Mouse (Mus musculus): ENCODE measurements around the gene Edc3.
A peak's percentile ranks its signal among the peaks of the same experiment; 100 is the strongest.

The Edc3 gene

GRCm38 (mm10) chr9:57708068-57708719 lies at the start of gene Edc3:
Gene Edc3, plus strand, starts transcription at chr9:57708540.
- peak; percentile 85 for DNase-seq

GRCm38 (mm10) chr9:57658970-57659369 lies 49.4 kb upstream of the Edc3 start:
- DNase-seq = no peak

GRCm38 (mm10) chr9:57659774-57660173 lies 48.6 kb upstream of the Edc3 start:
- peak; percentile 81 for DNase-seq

GRCm38 (mm10) chr9:57660501-57660900 lies 47.8 kb upstream of the Edc3 start:
- no peak for DNase-seq

- DNase-seq = no peak
Observed at GRCm38 (mm10) chr9:57661552-57661951, 46.8 kb upstream of the Edc3 start.

- DNase-seq = no peak
Observed at GRCm38 (mm10) chr9:57664616-57665015, 43.7 kb upstream of the Edc3 start.

GRCm38 (mm10) chr9:57666536-57666935 lies 41.8 kb upstream of the Edc3 start:
- no peak for DNase-seq

GRCm38 (mm10) chr9:57667136-57667535 lies 41.2 kb upstream of the Edc3 start:
- DNase-seq = no peak

GRCm38 (mm10) chr9:57667817-57668216 lies 40.5 kb upstream of the Edc3 start:
- no peak for DNase-seq

- no peak for DNase-seq
Observed at GRCm38 (mm10) chr9:57668277-57668676, 40.1 kb upstream of the Edc3 start.

GRCm38 (mm10) chr9:57669566-57669965 lies 38.8 kb upstream of the Edc3 start:
- no peak for DNase-seq

- DNase-seq = no peak
Observed at GRCm38 (mm10) chr9:57671037-57671436, 37.3 kb upstream of the Edc3 start.

- DNase-seq = no peak
Observed at GRCm38 (mm10) chr9:57671500-57671899, 36.8 kb upstream of the Edc3 start.

- no peak for DNase-seq
Observed at GRCm38 (mm10) chr9:57681411-57681810, 26.9 kb upstream of the Edc3 start.

- DNase-seq = no peak
Observed at GRCm38 (mm10) chr9:57683520-57683919, 24.8 kb upstream of the Edc3 start, which contains the start of gene Cyp1a2. Gene Cyp1a2, minus strand, starts transcription at chr9:57683703.

- no peak for DNase-seq
Observed at GRCm38 (mm10) chr9:57686011-57686410, 22.3 kb upstream of the Edc3 start.

- DNase-seq = no peak
Observed at GRCm38 (mm10) chr9:57687751-57688150, 20.6 kb upstream of the Edc3 start, which contains the start of gene Cyp1a1. Gene Cyp1a1, plus strand, starts transcription at chr9:57687928.

GRCm38 (mm10) chr9:57688158-57688557 lies 20.2 kb upstream of the Edc3 start:
- DNase-seq = no peak

- DNase-seq = no peak
Observed at GRCm38 (mm10) chr9:57688606-57689005, 19.7 kb upstream of the Edc3 start.

GRCm38 (mm10) chr9:57694108-57694507 lies 14.2 kb upstream of the Edc3 start:
- DNase-seq = no peak

- DNase-seq = peak; percentile 76
Observed at GRCm38 (mm10) chr9:57696380-57697285, 11.7 kb upstream of the Edc3 start.

GRCm38 (mm10) chr9:57697380-57697779 lies 11.0 kb upstream of the Edc3 start:
- no peak for DNase-seq

- DNase-seq = no peak
Observed at GRCm38 (mm10) chr9:57698466-57699150, 9.7 kb upstream of the Edc3 start.

Data from cerebellum, adult 9-10 months (tissue).